Mouse (Mus musculus) lung, postnatal 4 days (tissue): Measurements from ENCODE around the gene Psd.
A peak's percentile ranks its signal among the peaks of the same experiment; 100 is the strongest.

ENCODE experiments used
- DNase-seq, 2 experiments: peaks; one replicate each; pipeline ENCODE4 v3.0.0; 2021

Gene Psd

GRCm38 (mm10) chr19:46318586-46319378 is 8.2 kb downstream of the Psd start:
- DNase-seq: peak; percentile 74 to 77

- peak in 1 of 2 experiments; percentile 45 for DNase-seq
Observed at GRCm38 (mm10) chr19:46318031-46318471, 8.9 kb downstream of the Psd start.

- DNase-seq: peak in 1 of 2 experiments; percentile 26
Observed at GRCm38 (mm10) chr19:46317546-46317885, 9.4 kb downstream of the Psd start.

- peak in 1 of 2 experiments; percentile 22 for DNase-seq
Observed at GRCm38 (mm10) chr19:46316846-46317545, 10.0 kb downstream of the Psd start.

- DNase-seq: no peak
Observed at GRCm38 (mm10) chr19:46315752-46316610, 11.0 kb downstream of the Psd start.

GRCm38 (mm10) chr19:46314872-46315742 is 11.8 kb downstream of the Psd start:
- peak in 1 of 2 experiments; percentile 19 for DNase-seq

- peak; percentile 39 to 47 for DNase-seq
Observed at GRCm38 (mm10) chr19:46314151-46314601, 12.8 kb downstream of the Psd start.

- DNase-seq: peak in 1 of 2 experiments; percentile 16
Observed at GRCm38 (mm10) chr19:46313591-46313990, 13.4 kb downstream of the Psd start.

- peak in 1 of 2 experiments; percentile 16 for DNase-seq
Observed at GRCm38 (mm10) chr19:46313116-46313515, 13.8 kb downstream of the Psd start.

GRCm38 (mm10) chr19:46312566-46312965 is 14.4 kb downstream of the Psd start:
- DNase-seq: peak in 1 of 2 experiments; percentile 30

GRCm38 (mm10) chr19:46311341-46311740 is 15.6 kb downstream of the Psd start:
- DNase-seq: no peak

- DNase-seq: peak in 1 of 2 experiments; percentile 19
Observed at GRCm38 (mm10) chr19:46310312-46310865, 16.6 kb downstream of the Psd start.

GRCm38 (mm10) chr19:46309651-46310305 is 17.2 kb downstream of the Psd start:
- DNase-seq: peak in 1 of 2 experiments; percentile 23

- peak; percentile 87 to 90 for DNase-seq
Observed at GRCm38 (mm10) chr19:46308706-46309435, 18.1 kb downstream of the Psd start.

- DNase-seq: no peak
Observed at GRCm38 (mm10) chr19:46308303-46308702, 18.7 kb downstream of the Psd start.

GRCm38 (mm10) chr19:46307781-46308180 is 19.2 kb downstream of the Psd start:
- peak in 1 of 2 experiments; percentile 18 for DNase-seq

GRCm38 (mm10) chr19:46306751-46307289 is 20.1 kb downstream of the Psd start:
- peak in 1 of 2 experiments; percentile 22 for DNase-seq

- no peak for DNase-seq
Observed at GRCm38 (mm10) chr19:46306268-46306610, 20.7 kb downstream of the Psd start.

GRCm38 (mm10) chr19:46305432-46306267 is 21.3 kb downstream of the Psd start:
- DNase-seq: peak; percentile 93 to 94
